In the genomic region with DNA sequence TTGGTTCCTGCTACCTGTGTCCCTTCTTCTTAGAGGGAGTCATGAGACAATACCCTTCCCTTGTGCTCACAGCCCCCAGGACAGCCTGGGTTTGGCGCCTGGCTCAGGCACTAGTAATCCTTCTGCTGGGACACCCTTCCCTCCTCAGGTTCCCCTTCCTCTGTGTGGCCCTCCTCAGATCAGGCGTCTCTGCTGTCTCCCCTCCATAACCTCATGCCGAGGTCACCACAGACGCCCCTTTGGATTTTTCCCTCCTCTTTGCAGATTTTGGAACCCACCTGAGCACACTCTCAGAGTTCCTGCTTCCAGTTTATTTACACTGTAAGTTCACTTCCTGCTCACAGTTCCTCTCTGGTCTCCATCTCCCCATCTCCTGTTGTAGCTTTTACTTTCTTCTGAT, we compare ENCODE assay signal across 20 mouse cellular contexts.
"Had no signal": no experiment of that assay in that cellular context is flagged by ENCODE, and none has a peak within 500 bp of the region (broad histone marks: within the 10 kb centered on the region; RNA-seq: fewer than 3 reads in every experiment).

No protein-coding gene starts in this region.

- H3K27ac ChIP-seq: liver, embryonic 13.5 days; liver, embryonic 15.5 days; lung, embryonic 15.5 days; macrophage; midbrain, embryonic 10.5 days; midbrain, embryonic 12.5 days; neural tube, embryonic 13.5 days; neural tube, embryonic 15.5 days had no signal

- H3K4me1 ChIP-seq: midbrain, embryonic 10.5 days; midbrain, embryonic 12.5 days had no signal

- H3K27me3 ChIP-seq: lung, embryonic 15.5 days; neural tube, embryonic 15.5 days had no signal

- ATAC-seq: liver, postnatal 0 days; midbrain, embryonic 16.5 days had no signal

- DNase-seq: liver, embryonic 13.5 days; liver, postnatal 0 days; lung, adult 2 months; lung, postnatal 10 days; midbrain, embryonic 14.5 days; retina, postnatal 1 day; right cerebral cortex, adult 18-20 months; right cerebral cortex, postnatal 25 days; thymus, adult 2 months; thymus, postnatal 14 days; thymus, postnatal 36 days had no signal

- H3K4me3 ChIP-seq: liver, embryonic 13.5 days; liver, embryonic 15.5 days; lung, embryonic 15.5 days; midbrain, embryonic 10.5 days; midbrain, embryonic 12.5 days; myocyte; neural tube, embryonic 13.5 days; neural tube, embryonic 15.5 days had no signal

- H3K36me3 ChIP-seq: liver, embryonic 13.5 days; liver, embryonic 15.5 days; lung, embryonic 15.5 days; midbrain, embryonic 10.5 days; midbrain, embryonic 12.5 days; neural tube, embryonic 13.5 days; neural tube, embryonic 15.5 days had no signal

- H3K9ac ChIP-seq: liver, embryonic 13.5 days; liver, embryonic 15.5 days; liver, postnatal 0 days; lung, embryonic 15.5 days; midbrain, embryonic 12.5 days; neural tube, embryonic 13.5 days; neural tube, embryonic 15.5 days had no signal

- H3K9me3 ChIP-seq: liver, embryonic 13.5 days; liver, embryonic 15.5 days; lung, embryonic 15.5 days; midbrain, embryonic 10.5 days; midbrain, embryonic 12.5 days; neural tube, embryonic 13.5 days; neural tube, embryonic 15.5 days had no signal
